Mouse (Mus musculus): Measurements from ENCODE around the gene 2810021J22Rik.

DNA sequence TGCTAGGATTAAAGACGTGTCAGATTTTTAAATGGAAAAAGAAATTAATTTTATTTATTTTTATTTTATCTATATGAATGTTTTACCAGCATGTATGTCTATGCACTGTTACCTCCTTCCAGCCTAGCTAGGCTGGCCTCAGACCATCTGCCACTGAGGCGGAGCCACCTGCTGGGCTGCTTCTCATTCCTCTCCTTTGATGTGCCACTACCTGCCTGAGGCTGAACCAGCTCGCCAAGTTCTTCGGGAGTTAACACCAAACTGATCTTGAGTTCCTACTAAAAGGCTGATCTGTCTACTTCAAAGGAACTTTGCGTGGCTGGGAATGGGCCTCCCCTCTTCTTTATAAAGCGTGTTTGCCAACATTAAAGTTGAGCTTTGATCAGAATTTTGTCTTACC lies 27.4 kb downstream of the 2810021J22Rik start:
- no peak for TF ChIP-seq CTCF (IDR thresholded peaks at IDR 0.05; ENCODE audit: low read depth, low read length)
- no peak for TF ChIP-seq POLR2AphosphoS5 (IDR thresholded peaks at IDR 0.05; ENCODE audit: insufficient replicate concordance, low read depth, low read length)
- TF ChIP-seq GATA2 (IDR thresholded peaks at IDR 0.05; ENCODE audit: borderline replicate concordance, low read depth, low read length): no peak
- no peak for TF ChIP-seq TAL1 (conservative IDR thresholded peaks at IDR 0.05; ENCODE audit: low read depth, low read length)
